Mouse (Mus musculus): ENCODE measurements around the gene 4933402N22Rik.
"Not testable (repeated sequence)": the region's sequence is repeated elsewhere in the genome, so short reads cannot be mapped to it uniquely, and the experiment has no call there.

Gene 4933402N22Rik

GRCm38 (mm10) chr5:11917743-11918142 lies at the start of gene 4933402N22Rik:
Gene 4933402N22Rik (plus strand): TSS chr5:11918043.
- DNase-seq (ENCODE audit: low spot score): not testable (repeated sequence)

- not testable (repeated sequence) for DNase-seq (ENCODE audit: low spot score)
Measured at GRCm38 (mm10) chr5:11923790-11924189, 5.9 kb downstream of the 4933402N22Rik start.
